Mouse (Mus musculus) mesoderm, embryonic 11.5 days (tissue): ENCODE measurements at regions not wholly inside any gene's neighbourhood (a gene's known extent, or its start where the extent isn't known, plus 50 kb on each side); places are given as distances from the start of the nearest gene placed in this dataset.

Source experiments
- DNase-seq: peaks from one replicate; pipeline ENCODE4 v3.0.0-alpha.2; 2012; ENCODE audit warnings: low read depth, low spot score

DNA sequence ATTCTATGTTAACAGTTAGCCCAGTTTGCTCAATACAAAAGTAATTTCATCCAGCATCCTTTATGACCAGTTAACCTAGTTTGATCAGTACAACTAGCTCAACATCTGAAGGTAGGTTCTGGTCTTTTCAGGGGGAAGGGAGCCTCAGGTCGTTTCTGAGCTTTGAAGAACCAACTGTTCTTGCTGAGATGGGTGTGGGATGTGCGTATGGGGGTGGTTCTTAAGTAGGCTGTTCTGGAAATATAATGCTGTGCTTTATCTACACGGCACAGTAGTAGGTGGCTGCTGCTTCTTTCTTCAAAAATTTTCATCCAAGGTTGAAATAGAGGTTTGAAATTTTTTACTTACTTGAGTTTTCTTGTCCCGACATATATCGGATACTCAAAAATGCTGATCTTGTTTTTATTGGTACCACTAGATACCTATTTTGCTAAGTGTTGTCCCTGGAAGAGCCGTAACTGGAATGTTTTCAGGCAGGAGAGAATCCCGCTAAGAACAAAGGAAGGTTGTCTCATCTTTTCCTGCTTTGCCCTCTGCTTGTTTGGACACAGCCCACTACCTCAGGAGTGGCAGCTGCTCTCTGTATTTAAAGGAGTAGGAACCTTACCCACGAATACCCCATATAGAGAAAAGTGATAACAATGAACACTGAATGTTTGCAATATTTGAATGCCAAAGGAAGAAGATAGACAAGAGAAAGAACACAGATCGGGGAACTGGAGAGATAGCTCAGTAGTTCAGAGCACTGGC, 275.5 kb downstream of the Cdh10 start:
- no peak for DNase-seq

DNA sequence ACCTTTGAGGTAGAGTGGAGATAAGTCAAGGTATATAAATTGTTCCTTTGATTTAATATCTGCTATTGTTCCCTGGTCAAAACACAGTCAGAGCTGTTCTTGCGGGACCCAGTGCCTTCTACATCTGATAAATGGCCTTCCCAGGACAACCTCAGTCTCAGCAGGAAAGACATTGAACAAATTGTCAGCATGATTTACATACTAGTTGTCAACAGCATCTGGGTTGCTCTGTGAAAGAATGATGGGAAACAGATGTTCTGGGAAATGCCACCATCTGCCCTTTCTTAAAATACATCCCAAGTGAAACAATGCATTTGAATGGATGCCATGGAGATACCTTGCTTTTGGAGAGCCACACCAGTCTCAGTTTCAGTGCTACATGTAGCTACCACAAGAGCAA, 296.2 kb downstream of the Cdh10 start:
- DNase-seq: peak; percentile 86

DNA sequence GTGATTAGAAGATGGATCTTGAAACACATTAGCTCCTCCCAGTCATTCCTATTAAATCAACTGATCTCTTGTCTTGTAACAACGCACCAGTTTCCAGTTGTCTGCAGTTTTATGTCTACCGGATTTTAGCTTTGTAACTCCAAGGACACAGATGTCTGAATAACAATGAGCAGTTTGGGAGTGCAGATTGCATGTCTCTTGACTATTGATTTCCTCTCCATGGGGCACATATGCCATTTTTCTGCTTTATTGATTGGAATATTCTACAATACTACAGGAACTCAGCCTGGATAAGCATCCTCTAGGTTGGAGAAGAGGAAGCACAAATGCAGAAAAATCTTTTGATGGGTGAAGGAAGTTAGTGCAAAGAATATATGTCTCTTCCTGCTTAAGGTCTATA, 300.2 kb downstream of the Cdh10 start:
- DNase-seq: no peak

DNA sequence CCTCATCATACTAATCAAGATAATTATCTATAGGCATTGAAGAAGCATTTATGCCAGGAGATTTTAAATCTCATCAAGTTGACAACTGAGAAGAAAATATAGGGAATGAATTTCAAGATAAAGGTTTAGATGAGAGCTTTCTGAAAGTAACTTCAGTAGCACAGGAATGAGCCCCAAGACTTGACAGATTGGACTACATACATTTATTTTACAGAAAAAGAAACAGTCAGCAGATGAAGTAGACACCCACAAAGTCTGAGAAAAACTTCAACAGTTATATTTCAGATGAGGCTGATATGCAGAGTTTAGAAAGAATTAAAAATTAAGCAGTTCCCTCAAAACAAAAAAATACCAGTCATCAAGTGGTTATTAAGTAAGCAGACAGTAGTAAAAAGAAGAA, 308.7 kb downstream of the Cdh10 start:
- DNase-seq: no peak

DNA sequence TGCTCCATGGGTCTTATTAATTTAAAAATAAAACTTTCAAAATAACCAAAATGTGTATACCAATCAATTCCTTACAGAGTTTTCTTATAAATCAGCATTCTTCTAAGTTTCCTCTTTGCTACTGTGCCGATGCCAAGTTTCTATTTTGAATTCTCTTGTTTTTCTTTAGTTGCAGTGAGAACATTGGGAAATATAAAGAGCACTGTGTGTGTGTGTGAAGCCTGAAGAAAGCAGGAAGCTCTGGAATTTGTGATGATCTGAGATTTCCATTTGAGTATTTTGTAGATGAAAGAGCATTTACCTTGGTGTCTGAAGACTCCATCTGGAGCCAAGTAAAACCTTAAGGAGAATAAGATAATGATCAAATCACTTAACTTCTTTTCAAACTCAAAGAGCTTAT, 310.6 kb downstream of the Cdh10 start:
- no peak for DNase-seq

DNA sequence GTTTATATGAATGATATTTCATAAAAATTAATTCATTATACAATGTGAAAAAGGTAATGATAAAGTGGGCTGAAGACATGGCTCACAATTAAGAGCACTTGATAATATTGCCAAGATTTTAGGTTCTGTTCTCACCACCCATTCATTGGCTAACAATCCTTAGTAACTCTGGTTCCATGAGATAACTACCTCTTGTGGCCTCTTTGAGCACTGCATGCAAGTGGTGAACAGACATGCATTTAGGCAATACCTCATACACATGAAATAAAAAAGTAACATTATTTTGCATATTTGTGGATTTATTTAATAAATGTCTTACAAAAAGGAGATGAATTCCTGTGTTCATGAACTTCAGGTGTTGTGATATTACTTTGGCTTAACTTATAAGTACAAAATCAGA, 334.9 kb downstream of the Cdh10 start:
- DNase-seq: no peak

DNA sequence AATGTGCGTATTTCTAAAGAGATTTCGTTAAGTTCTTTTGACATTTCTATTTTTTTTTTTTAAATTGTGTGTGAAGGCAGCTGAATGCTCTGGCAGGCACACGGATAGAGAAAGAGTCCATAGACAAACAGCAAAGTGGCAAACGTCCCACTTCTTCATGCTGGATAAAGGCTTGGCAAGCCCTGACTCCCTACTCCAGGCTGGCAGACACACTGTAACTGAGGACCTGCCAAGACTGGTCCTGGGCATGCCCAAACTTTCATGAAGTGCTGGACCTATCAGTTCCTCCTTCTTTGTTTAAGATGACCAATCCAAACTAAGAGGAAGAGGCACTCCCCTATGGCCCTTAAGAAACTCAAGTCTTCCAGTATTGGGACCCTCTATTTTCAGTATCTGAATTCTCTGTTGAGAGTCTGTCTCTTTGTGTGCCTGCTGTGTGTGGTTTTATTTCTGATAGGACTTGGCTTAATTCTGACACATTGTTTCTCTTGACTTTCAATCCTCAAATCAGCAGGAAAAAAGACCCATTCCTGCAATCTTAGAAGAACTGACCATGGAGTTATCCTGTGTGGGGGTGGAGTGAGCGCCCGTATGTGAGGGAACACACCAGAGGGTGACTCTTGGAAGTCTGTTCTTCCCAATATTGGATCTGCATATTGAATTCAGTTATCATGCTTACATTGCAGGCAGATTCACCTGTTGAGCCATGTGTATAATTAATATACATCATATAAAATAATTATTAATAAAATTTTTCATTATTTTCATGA, 343.6 kb downstream of the Cdh10 start:
- no peak for DNase-seq

DNA sequence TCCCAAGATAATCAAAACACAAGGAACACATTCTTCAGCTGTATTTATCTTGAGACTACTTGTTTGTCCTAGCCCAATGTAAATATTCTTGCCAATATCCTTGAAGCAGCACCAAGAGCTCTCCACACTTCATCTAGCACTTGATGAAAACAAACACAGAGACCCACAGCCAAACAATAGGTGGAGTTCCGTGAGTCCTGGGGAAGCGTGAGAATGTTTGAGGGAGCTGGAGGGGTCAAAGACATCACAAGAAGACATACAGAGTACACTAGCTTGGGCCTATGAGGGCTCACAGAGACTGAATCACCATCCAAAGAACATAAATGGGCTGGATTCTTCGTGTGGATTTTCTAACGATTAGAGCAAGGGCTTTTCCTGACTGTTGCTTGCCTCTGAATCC, 356.7 kb downstream of the Cdh10 start:
- DNase-seq: peak; percentile 2
